ENCODE assay signal across 19 mouse cellular contexts in the genomic region with DNA sequence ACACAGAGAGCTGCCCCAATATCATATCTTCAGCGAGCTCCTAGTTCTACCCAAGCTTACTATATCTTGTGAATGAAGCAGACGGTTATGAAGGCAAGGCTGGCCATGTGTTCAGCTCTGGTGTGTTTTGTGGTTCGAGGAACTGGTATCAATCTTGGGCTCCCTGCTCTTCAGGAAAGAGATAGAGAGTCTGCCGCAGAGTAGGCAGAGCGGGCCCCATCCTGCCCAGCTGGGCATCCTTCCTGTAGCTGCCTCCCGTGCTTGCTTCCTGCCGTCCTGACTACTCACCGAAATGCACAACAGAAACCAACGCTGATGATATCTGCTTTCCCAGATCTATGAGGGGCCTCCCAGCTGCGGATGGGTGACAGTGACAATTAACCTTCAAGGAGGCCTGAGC.
DNase-seq lines count a peak whose midpoint lies in the region; ATAC-seq lines count a peak whose summit lies in the region.
"Had no signal": no experiment of that assay in that cellular context is flagged by ENCODE, and none has a peak within 500 bp of the region (broad histone marks: within the 10 kb centered on the region; RNA-seq: fewer than 3 reads in every experiment).

No protein-coding gene starts in this region.

- H3K4me1 ChIP-seq in hindbrain, embryonic 10.5 days (replicated peaks): peaks cover 2% of the 10 kb centered on the region; the same call in 1 of the 2 replicates
- H3K4me1 ChIP-seq in hindbrain, embryonic 13.5 days (replicated peaks): no peaks in the 10 kb centered on the region
- no peaks in the 10 kb centered on the region for H3K4me1 ChIP-seq in kidney, embryonic 15.5 days
- H3K4me1 ChIP-seq: intestine, embryonic 15.5 days; limb, embryonic 15.5 days; midbrain, embryonic 10.5 days had no signal

- H3K27ac ChIP-seq in hindbrain, embryonic 10.5 days: peak overlapping the region; percentile 51; the same call in 1 of the 2 replicates
- no peak overlapping the region for H3K27ac ChIP-seq in hindbrain, embryonic 13.5 days
- H3K27ac ChIP-seq in kidney, embryonic 15.5 days: no peak overlapping the region
- H3K27ac ChIP-seq: heart, adult 2 months; intestine, embryonic 15.5 days; layer of hippocampus, adult 2 months; limb, embryonic 15.5 days; stomach, postnatal 0 days had no signal

- H3K4me2 ChIP-seq in hindbrain, embryonic 13.5 days: no peak overlapping the region
- no peak overlapping the region for H3K4me2 ChIP-seq in kidney, embryonic 15.5 days
- H3K4me2 ChIP-seq: intestine, embryonic 15.5 days; limb, embryonic 15.5 days had no signal

- no peaks in the 10 kb centered on the region for H3K27me3 ChIP-seq in hindbrain, embryonic 10.5 days (ENCODE audit: insufficient read depth, poor library complexity, severe bottlenecking)
- H3K27me3 ChIP-seq in hindbrain, embryonic 13.5 days: no peaks in the 10 kb centered on the region
- no peaks in the 10 kb centered on the region for H3K27me3 ChIP-seq in kidney, embryonic 15.5 days
- H3K27me3 ChIP-seq: intestine, embryonic 15.5 days; limb, embryonic 15.5 days had no signal

- DNase-seq in hindbrain, embryonic 10.5 days (ENCODE audit: low spot score): no peak
- DNase-seq in naive thymus-derived CD4-positive, alpha-beta T cell, adult 2 months (ENCODE audit: low read depth): peak; percentile 49
- DNase-seq in spleen, adult 12 weeks (ENCODE audit: low spot score): no peak
- no peak for DNase-seq in layer of hippocampus, postnatal 25 days (ENCODE audit: extremely low spot score in 1 of 2, low spot score in 1 of 2)
- DNase-seq: adrenal gland, adult 8-10 months; cerebellum, adult 9-10 months; heart, adult 2 months; heart, postnatal 14 days; right cerebral cortex, adult 18-20 months had no signal

- H3K9me3 ChIP-seq in hindbrain, embryonic 10.5 days: 0 out of 2 replicates have a peak, but pooled peaks cover 7% of the 10 kb centered on the region
- H3K9me3 ChIP-seq in hindbrain, embryonic 13.5 days: no peaks in the 10 kb centered on the region; the same call in 1 of the 2 replicates
- no peaks in the 10 kb centered on the region for H3K9me3 ChIP-seq in kidney, embryonic 15.5 days (replicated peaks)
- H3K9me3 ChIP-seq: intestine, embryonic 15.5 days; limb, embryonic 15.5 days had no signal

- H3K9ac ChIP-seq in hindbrain, embryonic 13.5 days: no peak overlapping the region
- H3K9ac ChIP-seq in kidney, embryonic 15.5 days: no peak overlapping the region
- H3K9ac ChIP-seq: intestine, embryonic 15.5 days; limb, embryonic 15.5 days had no signal

- no peak overlapping the region for H3K4me3 ChIP-seq in hindbrain, embryonic 10.5 days
- no peak overlapping the region for H3K4me3 ChIP-seq in hindbrain, embryonic 13.5 days
- H3K4me3 ChIP-seq in kidney, embryonic 15.5 days (replicated peaks): no peak overlapping the region
- H3K4me3 ChIP-seq: heart, adult 2 months; intestine, embryonic 15.5 days; layer of hippocampus, adult 2 months; limb, embryonic 15.5 days; midbrain, embryonic 10.5 days had no signal

- 83% methylated on average over 10 of the region's 10 CpGs for WGBS in hindbrain, embryonic 10.5 days
- 90% methylated on average over 10 of the region's 10 CpGs for WGBS in hindbrain, embryonic 13.5 days
- WGBS in kidney, embryonic 15.5 days: 77% methylated on average over 10 of the region's 10 CpGs

- ATAC-seq in hindbrain, embryonic 13.5 days (ENCODE audit: low FRiP score): no peak
- peak; percentile 62 to 75 for ATAC-seq in hematopoietic stem cell, adult 5-6 weeks (replicated peaks in 1 of 2; ENCODE audit: insufficient read depth in 1 of 2, low FRiP score in 2 of 2, low TSS enrichment in 1 of 2, low read depth in 1 of 2, poor library complexity in 2 of 2, severe bottlenecking in 2 of 2)
- no peak for ATAC-seq in inflammation-experienced regulatory T-cells, adult 6 months
- no peak for ATAC-seq in kidney, embryonic 15.5 days (replicated peaks; ENCODE audit: low FRiP score)
- ATAC-seq: forebrain, embryonic 14.5 days; intestine, embryonic 15.5 days had no signal

- H3K36me3 ChIP-seq in hindbrain, embryonic 10.5 days: no peaks in the 10 kb centered on the region
- no peaks in the 10 kb centered on the region for H3K36me3 ChIP-seq in hindbrain, embryonic 13.5 days
- no peaks in the 10 kb centered on the region for H3K36me3 ChIP-seq in kidney, embryonic 15.5 days
- H3K36me3 ChIP-seq: intestine, embryonic 15.5 days; limb, embryonic 15.5 days; midbrain, embryonic 10.5 days had no signal

Comparison
In these comparisons a context has a peak if more than half of its experiments do, and no peak if none do; other contexts are left out.
1. ATAC-seq: peak in hematopoietic stem cell, adult 5-6 weeks (2 of 2); none in hindbrain, embryonic 13.5 days (single experiment), inflammation-experienced regulatory T-cells, adult 6 months (single experiment) and kidney, embryonic 15.5 days (single experiment).